Mouse (Mus musculus) E14TG2a.4 (cell line): ENCODE measurements around the gene 4931414P19Rik.
A peak's percentile ranks its signal among the peaks of the same experiment; 100 is the strongest.

Experiments
- H3K27me3 ChIP-seq: 2 replicates; pipeline ENCODE4 v1.6.1; 2014; ENCODE audit warnings: low read length, control low read depth; ENCODE audit not compliant: insufficient read depth
- H3K36me3 ChIP-seq: 2 replicates; pipeline ENCODE4 v1.6.1; 2014; ENCODE audit warnings: low read length, control low read depth; ENCODE audit not compliant: insufficient read depth
- H3K4me1 ChIP-seq: replicated peaks from 2 replicates; pipeline ENCODE4 v1.6.1; 2014; ENCODE audit warnings: low read depth, low read length, control low read depth
- H3K4me3 ChIP-seq: replicated peaks from 2 replicates; pipeline ENCODE4 v1.5.1; 2014; ENCODE audit warnings: mild to moderate bottlenecking, low read length
- H3K9me3 ChIP-seq: 2 replicates; pipeline ENCODE4 v1.6.1; 2014; ENCODE audit warnings: low read length, control low read depth
- CTCF ChIP-seq: conservative IDR thresholded peaks from 2 replicates; pipeline ENCODE4 v1.5.1; 2014; ENCODE audit warnings: low read length
- NANOG ChIP-seq: IDR thresholded peaks from 2 replicates; pipeline ENCODE4 v1.6.1; 2014; ENCODE audit warnings: borderline replicate concordance, low read length, mixed read lengths
- POU5F1 ChIP-seq: IDR thresholded peaks from 2 replicates; pipeline ENCODE4 v1.6.1; 2014; ENCODE audit warnings: low read length, borderline replicate concordance

Gene 4931414P19Rik

DNA sequence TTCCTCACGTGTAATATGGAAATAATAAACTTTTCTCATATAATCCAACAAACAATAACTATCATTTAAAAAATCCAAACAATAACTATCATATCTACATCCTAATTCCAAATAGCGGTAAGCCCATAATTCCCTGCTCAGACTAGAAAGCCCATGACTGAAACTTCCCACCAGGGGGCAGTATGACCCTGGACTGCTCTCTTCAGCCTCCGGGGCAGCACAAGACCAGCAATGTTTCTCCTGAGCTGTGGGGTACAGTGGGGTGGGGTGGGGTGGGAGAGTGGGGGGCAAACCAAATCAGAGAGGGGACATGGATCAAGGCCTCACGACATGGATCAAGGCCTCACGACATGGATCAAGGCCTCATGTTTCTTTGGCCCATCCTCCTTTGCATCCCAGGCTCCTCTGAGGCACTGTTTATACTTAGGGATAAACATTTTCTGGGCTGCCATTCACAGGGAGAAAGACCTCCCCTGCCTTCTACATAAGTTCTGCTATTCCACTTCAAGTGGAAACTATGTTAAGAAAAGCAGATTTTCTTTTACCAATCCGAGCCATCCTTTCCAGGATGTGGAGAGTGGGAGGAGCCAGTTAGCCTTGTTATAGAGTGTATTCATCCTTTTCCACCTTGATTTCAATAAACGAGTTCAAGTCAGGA is 22.0 kb downstream of the 4931414P19Rik start:
- Histone ChIP-seq H3K36me3 (peaks cover 10% of the 10 kb centered on the region), H3K4me3 (no peak overlapping the region), H3K27me3 (no peaks in the 10 kb centered on the region), H3K4me1 (peaks cover 53% of the 10 kb centered on the region), H3K9me3 (no peaks in the 10 kb centered on the region)
- TF ChIP-seq CTCF (peak; percentile 63), NANOG (no peak), POU5F1 (no peak)

DNA sequence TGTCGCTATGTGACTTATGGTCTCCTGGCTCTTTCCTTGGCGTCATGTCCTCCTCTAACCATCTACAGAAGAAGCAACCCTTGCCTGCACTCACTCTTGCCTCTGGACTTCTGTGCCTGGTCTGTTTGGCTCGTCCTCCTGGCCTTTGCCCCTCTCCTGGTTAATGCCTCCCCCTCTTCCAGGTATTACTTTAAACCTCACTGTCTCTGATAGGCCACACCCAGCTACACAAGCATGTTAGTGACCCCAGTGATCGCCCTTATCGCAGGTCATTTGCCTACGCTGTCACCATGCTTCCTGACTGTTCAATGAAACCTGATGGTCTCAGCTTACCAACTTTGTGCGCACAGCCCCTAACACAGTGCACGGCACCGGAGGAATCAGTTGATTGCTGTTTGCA is 23.3 kb downstream of the 4931414P19Rik start:
- H3K4me1 ChIP-seq = peaks cover 59% of the 10 kb centered on the region
- H3K4me3 ChIP-seq = no peak overlapping the region
- H3K36me3 ChIP-seq = peaks cover 10% of the 10 kb centered on the region
- H3K27me3 ChIP-seq = no peaks in the 10 kb centered on the region
- no peaks in the 10 kb centered on the region for H3K9me3 ChIP-seq
- no peak for TF ChIP-seq NANOG

DNA sequence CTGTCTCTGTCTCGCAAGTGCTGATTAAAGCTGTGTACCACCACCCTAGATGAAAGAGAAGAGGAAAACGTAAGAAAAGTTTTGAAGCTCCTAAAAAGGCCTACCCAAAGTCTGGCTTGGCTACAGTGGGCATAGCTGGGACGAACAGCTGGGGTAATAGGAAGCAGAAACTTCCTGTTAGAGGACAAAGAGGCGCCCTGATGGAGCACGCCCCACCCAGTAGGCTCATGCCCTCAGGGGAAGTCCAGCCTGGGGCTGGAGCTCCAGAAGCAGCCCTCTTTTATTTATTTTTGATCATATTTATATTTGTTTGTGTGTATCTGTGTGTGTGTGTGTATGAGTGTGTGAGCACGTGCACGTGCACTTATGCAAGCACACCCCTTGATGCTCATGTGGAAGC is 26.2 kb downstream of the 4931414P19Rik start:
- Histone ChIP-seq H3K4me3 (no peak overlapping the region), H3K27me3 (no peaks in the 10 kb centered on the region), H3K36me3 (peaks cover 17% of the 10 kb centered on the region), H3K4me1 (peaks cover 57% of the 10 kb centered on the region), H3K9me3 (no peaks in the 10 kb centered on the region)
- TF ChIP-seq CTCF (no peak), POU5F1 (no peak), NANOG (no peak)

DNA sequence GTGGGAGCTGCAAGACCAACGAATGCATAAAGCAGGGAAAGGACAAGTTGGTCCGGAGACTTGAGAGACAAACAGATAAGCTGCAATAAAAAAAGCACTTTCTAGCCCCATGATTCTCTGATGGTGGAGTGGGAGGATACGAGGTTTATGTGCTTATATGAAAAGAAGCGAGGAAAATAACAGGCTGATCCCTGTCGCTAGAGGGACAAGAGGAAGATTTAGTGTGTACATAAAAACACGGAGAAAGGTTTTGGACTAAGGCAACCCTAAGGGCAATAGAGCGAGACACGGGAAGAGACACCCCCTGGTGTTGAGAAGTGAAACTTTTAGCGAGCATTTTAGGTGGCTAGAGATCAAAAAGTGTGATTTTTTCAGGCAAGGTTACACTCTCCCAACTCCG is 27.7 kb downstream of the 4931414P19Rik start:
- Histone ChIP-seq H3K4me1 (peaks cover 61% of the 10 kb centered on the region), H3K9me3 (no peaks in the 10 kb centered on the region), H3K4me3 (peak overlapping the region; percentile 97), H3K36me3 (peaks cover 30% of the 10 kb centered on the region), H3K27me3 (no peaks in the 10 kb centered on the region)
- TF ChIP-seq CTCF (peak; percentile 38), NANOG (no peak)

DNA sequence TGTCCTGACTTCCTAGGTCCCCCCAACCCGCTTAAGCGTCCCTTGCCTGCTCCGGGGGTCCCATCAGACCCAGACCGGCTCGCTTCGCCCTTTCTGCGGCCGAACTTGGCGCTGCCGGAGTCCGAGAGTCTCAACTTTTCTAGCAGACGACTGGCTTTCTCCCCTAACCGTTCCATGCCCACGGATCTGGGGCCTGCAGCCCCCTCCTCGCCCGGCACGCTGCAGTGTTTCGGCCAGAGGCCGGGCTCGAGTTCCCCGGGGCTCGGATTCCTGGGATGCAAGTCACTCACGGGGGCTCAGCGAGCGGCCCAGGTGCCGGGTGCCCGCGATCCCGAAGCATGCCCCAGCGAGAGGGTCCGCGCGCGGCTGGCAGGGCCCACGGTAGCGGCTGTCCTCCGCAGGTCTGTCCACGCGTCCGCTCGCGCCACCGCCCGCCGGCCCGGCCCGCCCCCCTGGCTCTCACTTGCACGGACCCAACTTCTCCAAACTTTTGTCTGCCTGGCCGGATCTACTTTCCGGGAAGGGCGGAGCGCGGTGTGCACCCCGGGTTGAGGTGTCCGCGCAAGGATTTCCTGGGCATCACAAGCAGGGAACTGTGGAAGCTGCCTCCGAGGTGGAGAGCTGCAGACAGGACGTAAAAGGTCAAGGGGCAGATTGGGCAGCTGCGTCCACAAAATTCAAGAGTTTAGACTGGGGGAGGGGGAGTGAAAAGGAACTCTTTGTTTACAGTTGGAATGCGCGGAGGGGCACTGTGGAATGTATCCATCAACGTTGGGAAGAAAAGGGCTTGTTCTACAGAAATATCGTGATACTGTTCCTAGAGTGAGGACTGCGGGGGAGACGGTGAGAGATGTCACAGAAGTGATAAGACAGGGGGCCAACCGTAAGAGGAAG is 28.5 kb downstream of the 4931414P19Rik start, which contains the start of gene Ajuba:
Gene Ajuba, minus strand, starts transcription at position 470 of the 894 bp plus-strand sequence.
- no peaks in the 10 kb centered on the region for H3K9me3 ChIP-seq
- peaks cover 60% of the 10 kb centered on the region for H3K4me1 ChIP-seq
- peaks cover 30% of the 10 kb centered on the region for H3K36me3 ChIP-seq
- no peaks in the 10 kb centered on the region for H3K27me3 ChIP-seq
- no peak for TF ChIP-seq CTCF
- no peak for TF ChIP-seq POU5F1
- TF ChIP-seq NANOG = no peak
- peak within 1 kb of the TSS; percentile 97 for H3K4me3 ChIP-seq

DNA sequence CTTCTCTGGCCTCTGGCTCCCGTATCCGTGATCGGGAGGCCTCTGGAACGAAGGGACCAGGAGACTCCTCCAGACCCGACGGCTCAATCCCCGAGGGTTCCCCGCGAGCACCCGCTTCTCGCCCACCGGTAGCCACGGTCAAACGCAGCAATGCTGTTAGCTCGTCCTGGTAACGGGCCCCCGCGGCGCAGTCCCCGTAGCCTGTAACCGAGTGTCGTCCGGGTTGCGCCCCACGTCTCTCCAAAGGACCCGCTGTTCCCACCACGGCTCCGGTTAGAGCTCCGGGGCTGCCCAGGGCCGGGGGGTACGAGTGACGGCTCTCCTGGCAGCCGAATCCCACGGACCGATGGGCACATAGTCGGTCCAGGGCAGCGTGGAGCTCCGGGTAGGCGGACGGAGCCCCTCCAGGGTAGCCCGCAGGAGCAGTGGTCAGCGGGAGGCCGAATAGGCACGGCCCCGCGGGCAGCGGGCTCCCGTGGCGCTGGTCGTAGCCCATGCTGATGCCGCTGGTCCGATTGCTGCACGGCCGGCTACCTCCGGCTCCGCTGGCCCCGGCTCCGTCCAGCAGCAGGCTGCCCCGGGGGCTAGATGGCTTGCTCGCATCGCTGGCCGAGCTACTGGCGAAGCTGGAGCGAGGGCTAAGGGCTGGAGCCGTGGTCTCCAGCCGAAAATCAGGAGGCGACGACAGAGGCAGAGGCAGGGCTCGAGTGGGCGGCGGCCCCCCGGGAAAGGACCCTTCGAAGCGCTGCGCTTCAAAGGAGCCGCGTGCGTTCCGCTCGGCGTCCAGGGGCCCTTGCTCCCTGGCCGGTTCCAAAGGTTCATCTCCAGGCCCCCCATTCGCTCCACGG is 29.3 kb downstream of the 4931414P19Rik start:
- Histone ChIP-seq H3K9me3 (no peaks in the 10 kb centered on the region), H3K27me3 (no peaks in the 10 kb centered on the region), H3K4me1 (peaks cover 60% of the 10 kb centered on the region), H3K36me3 (peaks cover 39% of the 10 kb centered on the region), H3K4me3 (peak overlapping the region; percentile 97)
- TF ChIP-seq POU5F1 (no peak), CTCF (no peak), NANOG (no peak)

DNA sequence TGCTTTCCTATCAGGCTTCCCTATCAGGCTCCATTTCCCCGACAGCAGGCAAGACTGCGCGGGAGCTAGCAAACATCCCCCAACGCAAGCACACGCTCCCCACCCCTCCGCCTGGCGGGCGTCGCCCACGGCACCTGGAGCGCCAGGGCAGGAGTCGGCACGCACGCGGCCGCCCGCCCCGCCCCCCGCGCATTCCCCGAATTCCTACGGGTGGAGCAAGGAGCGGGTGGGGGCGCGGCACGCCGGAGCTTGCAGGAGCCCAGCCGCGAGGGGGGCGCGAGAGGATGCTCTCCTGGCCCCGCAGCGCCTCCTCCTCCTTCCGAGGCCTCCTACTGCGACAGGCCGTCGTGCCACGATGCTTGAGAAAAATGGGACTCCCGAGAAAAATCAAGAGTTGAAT is 30.2 kb downstream of the 4931414P19Rik start:
- TF ChIP-seq POU5F1 (no peak), CTCF (no peak), NANOG (no peak)
- no peaks in the 10 kb centered on the region for H3K27me3 ChIP-seq
- H3K36me3 ChIP-seq = peaks cover 47% of the 10 kb centered on the region
- H3K9me3 ChIP-seq = no peaks in the 10 kb centered on the region
- H3K4me3 ChIP-seq = peak overlapping the region; percentile 97
- peaks cover 65% of the 10 kb centered on the region for H3K4me1 ChIP-seq

DNA sequence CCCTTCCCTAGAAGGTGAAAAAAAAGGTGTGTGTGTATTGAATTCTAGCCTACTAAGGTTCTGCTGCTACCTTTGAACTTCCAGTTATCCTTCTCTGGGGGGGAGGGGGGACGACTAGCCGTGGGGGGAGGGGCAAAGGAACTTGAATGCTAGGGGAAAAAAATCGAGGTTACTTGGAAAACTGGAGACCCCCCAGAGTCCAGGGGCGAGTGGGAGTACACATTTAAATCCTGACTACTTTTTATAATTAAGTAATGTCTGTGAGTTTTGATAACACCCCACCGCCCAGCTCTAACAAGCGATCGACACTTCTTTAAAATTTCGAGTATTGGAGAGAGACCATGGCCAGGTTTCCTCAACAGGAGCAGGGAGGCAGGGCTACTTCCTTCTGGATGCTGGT is 30.8 kb downstream of the 4931414P19Rik start:
- Histone ChIP-seq H3K4me1 (peaks cover 69% of the 10 kb centered on the region), H3K27me3 (no peaks in the 10 kb centered on the region), H3K36me3 (peaks cover 53% of the 10 kb centered on the region), H3K4me3 (peak overlapping the region; percentile 97), H3K9me3 (no peaks in the 10 kb centered on the region)
- TF ChIP-seq CTCF (no peak), NANOG (no peak), POU5F1 (no peak)
